Mouse (Mus musculus) thymus, adult 2 months (tissue): ENCODE results near the gene Afm.

Experiments used
- CTCF ChIP-seq: fragments of 200-500 bp; IDR thresholded peaks from 2 replicates; pipeline ENCODE4 v1.5.1; 2012; ENCODE audit warnings: mild to moderate bottlenecking, control low read depth, low read length, moderate library complexity, borderline replicate concordance; ENCODE audit not compliant: control insufficient read depth, poor library complexity, insufficient read depth; ENCODE audit errors: extremely low read depth
- POLR2A ChIP-seq: fragments of 200-500 bp; IDR thresholded peaks from 2 replicates; pipeline ENCODE4 v1.6.1; 2012; ENCODE audit warnings: mild to moderate bottlenecking, low read length, control low read depth, moderate library complexity; ENCODE audit not compliant: control insufficient read depth, poor library complexity, insufficient read depth; ENCODE audit errors: extremely low read depth

DNA sequence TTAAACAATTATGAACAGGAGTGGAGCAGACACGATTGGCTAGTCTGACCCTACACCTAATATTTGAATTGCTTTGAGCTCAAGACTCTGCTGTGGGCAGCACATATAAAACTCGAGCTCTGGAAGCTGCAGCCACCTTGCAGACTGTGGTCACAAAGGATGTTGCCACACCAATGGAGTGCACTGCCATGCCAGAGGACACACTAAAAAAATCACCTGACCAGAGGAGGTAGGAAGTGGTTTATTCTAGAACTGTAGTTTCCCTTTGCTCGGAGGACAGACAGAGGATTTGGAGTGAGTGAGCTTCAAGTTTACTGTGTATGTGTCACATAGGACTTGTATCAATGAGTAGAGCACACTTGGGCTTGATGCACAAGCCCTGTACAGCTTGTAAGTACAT lies 37.3 kb downstream of the Afm start:
- TF ChIP-seq CTCF: no peak
- TF ChIP-seq POLR2A: no peak
